Mouse (Mus musculus): Measurements from ENCODE around the gene Epha1.

Epha1 gene

GRCm38 (mm10) chr6:42324482-42325267 lies 48.4 kb downstream of the Epha1 start, which contains the start of gene Fam131b:
TSS of gene Fam131b (minus strand) at chr6:42324643.
- DNase-seq (ENCODE audit: low read depth, low spot score) = no peak

- DNase-seq (ENCODE audit: low read depth, low spot score) = no peak
Measured at GRCm38 (mm10) chr6:42324067-42324481, 49.0 kb downstream of the Epha1 start.

GRCm38 (mm10) chr6:42323371-42324066 lies 49.5 kb downstream of the Epha1 start:
- DNase-seq (ENCODE audit: low read depth, low spot score) = no peak

- DNase-seq (ENCODE audit: low read depth, low spot score) = no peak
Measured at GRCm38 (mm10) chr6:42318293-42318692, 54.8 kb downstream of the Epha1 start.

GRCm38 (mm10) chr6:42310427-42311053 lies 62.5 kb downstream of the Epha1 start:
- DNase-seq (ENCODE audit: low read depth, low spot score) = no peak

GRCm38 (mm10) chr6:42309816-42310378 lies 63.2 kb downstream of the Epha1 start:
- DNase-seq (ENCODE audit: low read depth, low spot score) = no peak
